Mouse (Mus musculus) thymus, adult 2 months (tissue): ENCODE results near the gene C330021F23Rik. TPM values are rescaled to one million over a fixed set of nuclear protein-coding genes. Genes with fewer than 3 reads are reported as not detected.

Experiments
- DNase-seq: peaks from one replicate; pipeline ENCODE4 v3.0.0; 2021
- H3K27ac ChIP-seq: fragments of 200-500 bp; 2 replicates; pipeline ENCODE4 v1.5.1; 2012; ENCODE audit warnings: low read length, control low read depth; ENCODE audit not compliant: control insufficient read depth, insufficient read depth
- H3K27me3 ChIP-seq: fragments of 200-500 bp; 2 replicates; pipeline ENCODE4 v1.6.1; 2012; ENCODE audit warnings: mild to moderate bottlenecking, low read length, moderate library complexity, mixed read lengths; ENCODE audit not compliant: control insufficient read depth, insufficient read depth
- H3K36me3 ChIP-seq: fragments of 200-500 bp; 2 replicates; pipeline ENCODE4 v1.6.1; 2012; ENCODE audit warnings: mild to moderate bottlenecking, low read length, moderate library complexity; ENCODE audit not compliant: control insufficient read depth, insufficient read depth
- H3K4me1 ChIP-seq: fragments of 200-500 bp; replicated peaks from 2 replicates; pipeline ENCODE4 v1.6.1; 2012; ENCODE audit warnings: low read length; ENCODE audit not compliant: control insufficient read depth, insufficient read depth
- H3K4me3 ChIP-seq: fragments of 200-500 bp; 2 replicates; pipeline ENCODE4 v1.5.1; 2012; ENCODE audit warnings: mild to moderate bottlenecking, low read length, control low read depth, moderate library complexity; ENCODE audit not compliant: control insufficient read depth, insufficient read depth
- CTCF ChIP-seq: fragments of 200-500 bp; IDR thresholded peaks from 2 replicates; pipeline ENCODE4 v1.5.1; 2012; ENCODE audit warnings: mild to moderate bottlenecking, control low read depth, low read length, moderate library complexity, borderline replicate concordance; ENCODE audit not compliant: control insufficient read depth, poor library complexity, insufficient read depth; ENCODE audit errors: extremely low read depth
- POLR2A ChIP-seq: fragments of 200-500 bp; IDR thresholded peaks from 2 replicates; pipeline ENCODE4 v1.6.1; 2012; ENCODE audit warnings: mild to moderate bottlenecking, low read length, control low read depth, moderate library complexity; ENCODE audit not compliant: control insufficient read depth, poor library complexity, insufficient read depth; ENCODE audit errors: extremely low read depth
- WGBS: fragments of 180-500 bp; shearing (Covaris S2); methylation state at CpG from one replicate; pipeline ENCODE4 v1.1.7; 2018; 5-methylcytosine and 5-hydroxymethylcytosine counted together
- polyA plus RNA-seq: library from polyadenylated mRNA; depleted of rRNA; stranded (reverse); fragments of >200 nt; gene quantifications from 2 replicates; pipeline ENCODE4 v1.2.3, GENCODE M21; 2012; rRNA removed

The C330021F23Rik gene
- polyA plus RNA-seq = not detected in 2 replicates

DNA sequence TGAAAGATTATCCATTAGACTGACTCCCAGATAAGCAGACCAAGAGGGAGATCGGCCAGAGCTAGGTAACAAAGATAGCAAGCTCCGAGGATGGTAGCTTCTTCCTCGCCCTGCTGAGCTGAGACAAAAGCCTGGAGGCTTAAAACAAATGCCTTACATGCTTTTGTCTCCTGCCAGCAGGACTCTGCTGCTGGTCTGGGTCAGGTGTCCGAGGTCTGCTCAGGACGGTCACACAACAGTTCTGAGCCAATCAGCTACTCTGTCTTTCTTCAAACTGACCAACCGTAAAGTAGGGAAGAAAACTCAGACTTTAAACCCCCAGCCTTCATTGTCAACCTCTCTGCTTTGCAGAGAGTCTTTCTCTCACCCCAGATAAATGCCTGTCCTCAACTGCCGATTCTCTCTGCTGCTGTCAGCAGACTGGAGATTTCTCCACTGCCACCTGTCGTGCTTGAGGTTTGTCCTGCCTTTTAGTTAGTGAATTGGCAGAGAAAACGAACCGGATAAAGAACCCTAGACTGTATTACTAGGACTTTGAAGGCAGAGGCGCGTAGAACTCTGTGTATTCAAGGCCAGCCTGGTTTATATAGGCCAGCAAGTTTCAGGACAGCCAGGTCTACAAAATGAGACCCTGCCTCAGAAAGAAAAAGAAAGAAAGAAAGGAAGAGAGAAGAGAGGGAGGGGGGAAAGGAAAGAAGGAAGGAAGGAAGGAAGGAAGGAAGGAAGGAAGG is at the start of gene C330021F23Rik:
Gene C330021F23Rik, plus strand, starts transcription at position 350 of the 731 bp plus-strand sequence.
- Histone ChIP-seq H3K4me1 (no peaks in the 10 kb centered on the region), H3K36me3 (no peaks in the 10 kb centered on the region), H3K27me3 (no peaks in the 10 kb centered on the region), H3K4me3 (no peak within 1 kb of the TSS), H3K27ac (no peak within 1 kb of the TSS)
- WGBS = 62% methylated on average over 12 of the region's 12 CpGs
- DNase-seq = no peak
- TF ChIP-seq POLR2A (no peak), CTCF (no peak)

DNA sequence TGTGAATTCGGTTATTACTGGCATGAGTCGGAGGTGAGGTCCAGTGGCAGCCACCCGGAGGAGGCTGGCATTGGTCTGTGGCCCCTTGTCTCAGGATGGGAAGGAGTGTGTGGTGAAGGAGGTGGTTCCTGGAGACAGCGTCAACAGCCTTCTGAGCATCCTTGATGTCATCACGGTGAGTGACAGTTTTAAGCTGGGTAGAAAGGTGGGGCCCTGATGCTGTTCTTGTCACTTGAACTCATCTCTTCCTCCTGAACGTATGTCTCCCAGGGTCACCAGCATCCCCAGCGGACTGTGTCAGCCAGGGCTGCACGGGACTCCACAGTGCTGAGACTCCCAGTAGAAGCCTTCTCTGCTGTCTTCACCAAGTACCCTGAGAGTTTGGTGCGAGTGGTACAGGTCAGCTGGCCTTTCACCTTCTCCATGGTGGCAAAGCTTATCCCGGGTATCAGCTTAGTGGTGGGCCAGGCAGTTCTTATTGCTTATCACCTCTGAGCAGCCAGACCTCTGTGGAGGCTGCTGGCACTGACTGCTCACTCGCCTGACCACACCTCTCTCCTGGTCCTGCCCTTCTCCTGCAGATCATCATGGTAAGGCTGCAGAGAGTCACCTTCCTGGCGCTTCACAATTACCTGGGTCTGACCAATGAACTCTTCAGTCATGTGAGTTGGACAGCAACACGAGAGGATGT is 45.6 kb upstream of the C330021F23Rik start:
- TF ChIP-seq POLR2A (no peak), CTCF (no peak)
- Histone ChIP-seq H3K36me3 (no peaks in the 10 kb centered on the region), H3K4me1 (no peaks in the 10 kb centered on the region), H3K27me3 (no peaks in the 10 kb centered on the region), H3K4me3 (no peak overlapping the region), H3K27ac (no peak overlapping the region)
- 95% methylated on average over 13 of the region's 13 CpGs for WGBS
- DNase-seq = no peak

DNA sequence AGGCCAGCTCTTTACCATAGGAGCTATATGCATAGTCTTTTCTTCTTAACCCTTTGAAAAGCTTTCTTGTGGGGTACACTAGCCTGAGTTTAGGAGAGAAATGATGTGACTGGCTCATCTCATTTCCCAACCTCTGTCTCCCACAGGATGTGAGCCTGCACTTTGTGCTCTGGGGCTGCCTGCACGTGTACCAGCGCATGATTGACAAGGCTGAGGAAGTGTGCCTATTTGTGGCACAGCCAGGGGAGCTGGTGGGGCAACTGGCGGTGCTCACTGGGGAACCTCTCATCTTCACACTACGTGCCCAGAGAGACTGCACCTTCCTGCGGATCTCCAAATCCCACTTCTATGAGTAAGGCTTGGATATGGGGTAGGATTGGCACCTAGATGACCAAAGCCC is 37.0 kb upstream of the C330021F23Rik start:
- H3K27me3 ChIP-seq = no peaks in the 10 kb centered on the region
- TF ChIP-seq POLR2A = no peak
- no peak for TF ChIP-seq CTCF
- no peak for DNase-seq
- WGBS = 88% methylated on average over 5 of the region's 5 CpGs
- H3K27ac ChIP-seq = no peak overlapping the region
- H3K4me1 ChIP-seq = no peaks in the 10 kb centered on the region
- H3K36me3 ChIP-seq = 0 out of 2 replicates have a peak, but pooled peaks cover 3% of the 10 kb centered on the region
- no peak overlapping the region for H3K4me3 ChIP-seq

GRCm38 (mm10) chr8:3531936-3532335 is 35.9 kb upstream of the C330021F23Rik start:
- Histone ChIP-seq H3K27me3 (no peaks in the 10 kb centered on the region), H3K27ac (no peak overlapping the region), H3K36me3 (0 out of 2 replicates have a peak, but pooled peaks cover 3% of the 10 kb centered on the region), H3K4me1 (no peaks in the 10 kb centered on the region), H3K4me3 (no peak overlapping the region)
- no peak for DNase-seq
- TF ChIP-seq CTCF (no peak), POLR2A (no peak)
- WGBS = 94% methylated on average over 18 of the region's 18 CpGs

- no peaks in the 10 kb centered on the region for H3K4me1 ChIP-seq
- no peak overlapping the region for H3K4me3 ChIP-seq
- no peaks in the 10 kb centered on the region for H3K27me3 ChIP-seq
- TF ChIP-seq CTCF = no peak
- no peak for TF ChIP-seq POLR2A
- no peak overlapping the region for H3K27ac ChIP-seq
- H3K36me3 ChIP-seq = 0 out of 2 replicates have a peak, but pooled peaks cover 3% of the 10 kb centered on the region
- DNase-seq = no peak
- WGBS = 88% methylated on average over 15 of the region's 15 CpGs
Measured at GRCm38 (mm10) chr8:3536053-3536841, 31.5 kb upstream of the C330021F23Rik start.

DNA sequence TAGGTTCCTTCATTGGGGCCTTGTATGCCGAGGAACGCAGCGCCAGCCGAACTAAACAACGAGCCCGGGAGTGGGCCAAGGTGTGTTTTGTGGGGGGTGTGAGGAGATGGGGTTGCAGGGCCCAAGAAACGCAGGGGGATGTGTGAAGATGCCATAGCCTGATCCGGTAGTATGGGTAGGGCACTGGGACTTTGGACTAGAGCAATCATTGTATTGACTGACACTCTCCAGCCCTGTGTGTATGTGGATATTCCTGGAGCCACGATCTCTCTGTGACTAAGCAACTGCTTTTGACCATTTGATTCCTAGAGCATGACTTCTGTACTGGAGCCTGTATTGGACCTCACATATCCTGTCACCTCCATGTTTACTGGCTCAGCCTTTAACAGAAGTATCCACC is 30.9 kb upstream of the C330021F23Rik start:
- no peak overlapping the region for H3K4me3 ChIP-seq
- H3K27ac ChIP-seq = no peak overlapping the region
- H3K36me3 ChIP-seq = 0 out of 2 replicates have a peak, but pooled peaks cover under 1% of the 10 kb centered on the region
- H3K27me3 ChIP-seq = no peaks in the 10 kb centered on the region
- DNase-seq = no peak
- no peaks in the 10 kb centered on the region for H3K4me1 ChIP-seq
- 97% methylated on average over 9 of the region's 9 CpGs for WGBS
- no peak for TF ChIP-seq POLR2A
- no peak for TF ChIP-seq CTCF
